Mouse (Mus musculus) adrenal gland, postnatal 14 days (tissue): ENCODE measurements around the gene Mosmo. TPM values are rescaled to one million over a fixed set of nuclear protein-coding genes. Genes with fewer than 3 reads are reported as not detected.

Experiments used
- DNase-seq: peaks from one replicate; pipeline ENCODE4 v3.0.0; 2021; ENCODE audit warnings: mixed read lengths
- long read RNA-seq, 2 experiments: library from polyadenylated mRNA; stranded (forward); transcript quantifications; one replicate each; pipeline ENCODE4 v2.0.0; 2021
- total RNA-seq: library from RNA; stranded (reverse); gene quantifications from 2 replicates; pipeline ENCODE4 v1.2.3, GENCODE M21; 2021

The Mosmo gene
- 35.8 and 44.3 TPM in 2 replicates for total RNA-seq
- long read RNA-seq, experiment 1, full-length matches to known transcripts, result 4 of 6 reads
- long read RNA-seq, experiment 1, partial matches to known transcripts, result 2 of 6 reads
- long read RNA-seq, experiment 1, other reads (novel, unspliced or antisense), result 0 of 6 reads
- long read RNA-seq, experiment 2, full-length matches to known transcripts, result 8 of 10 reads
- long read RNA-seq, experiment 2, partial matches to known transcripts, result 0 of 10 reads
- long read RNA-seq, experiment 2, other reads (novel, unspliced or antisense), result 2 of 10 reads

GRCm38 (mm10) chr7:120677001-120677643, at the start of gene Mosmo:
Mosmo (plus strand) TSS chr7:120677618.
- peak; percentile 89 for DNase-seq

GRCm38 (mm10) chr7:120632518-120632917, 44.9 kb upstream of the Mosmo start:
- peak; percentile 36 for DNase-seq

GRCm38 (mm10) chr7:120634301-120634700, 43.1 kb upstream of the Mosmo start:
- DNase-seq, result peak; percentile 13

- DNase-seq, result peak; percentile 94
Measured at GRCm38 (mm10) chr7:120634711-120635361, 42.6 kb upstream of the Mosmo start, which contains the start of gene Uqcrc2. Uqcrc2 (plus strand) TSS chr7:120635176.

- DNase-seq, result no peak
Measured at GRCm38 (mm10) chr7:120635362-120635781, 42.0 kb upstream of the Mosmo start.

- DNase-seq, result no peak
Measured at GRCm38 (mm10) chr7:120635821-120636220, 41.6 kb upstream of the Mosmo start.

GRCm38 (mm10) chr7:120643217-120643616, 34.2 kb upstream of the Mosmo start:
- DNase-seq, result peak; percentile 10

GRCm38 (mm10) chr7:120647849-120648248, 29.6 kb upstream of the Mosmo start:
- no peak for DNase-seq

GRCm38 (mm10) chr7:120662079-120662478, 15.3 kb upstream of the Mosmo start:
- no peak for DNase-seq

- peak; percentile 87 for DNase-seq
Measured at GRCm38 (mm10) chr7:120670153-120670875, 7.1 kb upstream of the Mosmo start, which contains the start of gene Pdzd9. Pdzd9 (minus strand) TSS chr7:120670343.

GRCm38 (mm10) chr7:120671271-120671670, 6.1 kb upstream of the Mosmo start:
- no peak for DNase-seq

GRCm38 (mm10) chr7:120677764-120678531, 530 bp downstream of the Mosmo start:
- DNase-seq, result peak; percentile 62

GRCm38 (mm10) chr7:120679023-120679422, 1.6 kb downstream of the Mosmo start:
- no peak for DNase-seq

GRCm38 (mm10) chr7:120682002-120682401, 4.6 kb downstream of the Mosmo start:
- no peak for DNase-seq

GRCm38 (mm10) chr7:120684731-120685161, 7.3 kb downstream of the Mosmo start:
- DNase-seq, result no peak

- no peak for DNase-seq
Measured at GRCm38 (mm10) chr7:120685227-120685626, 7.8 kb downstream of the Mosmo start.

- DNase-seq, result peak; percentile 32
Measured at GRCm38 (mm10) chr7:120690634-120691033, 13.2 kb downstream of the Mosmo start.

- DNase-seq, result no peak
Measured at GRCm38 (mm10) chr7:120693831-120694375, 16.5 kb downstream of the Mosmo start.

GRCm38 (mm10) chr7:120695196-120695595, 17.8 kb downstream of the Mosmo start:
- DNase-seq, result peak; percentile 18

GRCm38 (mm10) chr7:120695641-120696040, 18.2 kb downstream of the Mosmo start:
- DNase-seq, result no peak

- no peak for DNase-seq
Measured at GRCm38 (mm10) chr7:120696331-120696730, 18.9 kb downstream of the Mosmo start.
